Mouse (Mus musculus): ENCODE data around the gene Col15a1. TPM values are rescaled to one million over a fixed set of nuclear protein-coding genes. Genes with fewer than 3 reads are reported as not detected.

Gene Col15a1
- polyA plus RNA-seq, 1 experiment = 1.6 TPM

DNA sequence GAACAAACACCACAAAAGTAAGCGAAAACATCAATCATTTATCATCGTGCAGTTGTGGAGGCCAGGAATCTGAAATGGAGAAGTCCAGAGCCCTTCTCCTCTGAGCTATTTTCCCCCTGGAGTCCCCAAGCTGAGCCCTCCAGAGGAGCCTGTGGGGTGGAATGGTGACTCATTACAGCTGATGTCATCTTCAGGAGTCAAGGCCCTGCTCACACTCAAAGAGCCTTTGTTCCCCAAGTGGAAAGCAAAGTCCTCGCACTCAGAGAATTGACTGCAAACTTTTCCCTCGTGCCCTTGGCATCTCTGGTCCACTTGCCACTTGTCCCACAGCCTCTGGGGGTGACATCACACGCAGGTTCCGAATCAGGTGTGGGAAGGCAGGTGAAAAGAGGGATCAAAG, 23.4 kb downstream of the Col15a1 start:
- H3K27ac ChIP-seq (ENCODE audit: insufficient read depth, low read length) = no peak overlapping the region
- no peaks in the 10 kb centered on the region for H3K36me3 ChIP-seq (ENCODE audit: control insufficient read depth, insufficient read depth, low read length, poor library complexity, severe bottlenecking)
- no peak for TF ChIP-seq EP300 (IDR thresholded peaks at IDR 0.05; ENCODE audit: insufficient read depth, low read depth, low read length)
- no peak for TF ChIP-seq CTCF (IDR thresholded peaks at IDR 0.05; ENCODE audit: low read depth, low read length)
- TF ChIP-seq POLR2A (IDR thresholded peaks at IDR 0.05; ENCODE audit: insufficient read depth, low read length) = no peak

DNA sequence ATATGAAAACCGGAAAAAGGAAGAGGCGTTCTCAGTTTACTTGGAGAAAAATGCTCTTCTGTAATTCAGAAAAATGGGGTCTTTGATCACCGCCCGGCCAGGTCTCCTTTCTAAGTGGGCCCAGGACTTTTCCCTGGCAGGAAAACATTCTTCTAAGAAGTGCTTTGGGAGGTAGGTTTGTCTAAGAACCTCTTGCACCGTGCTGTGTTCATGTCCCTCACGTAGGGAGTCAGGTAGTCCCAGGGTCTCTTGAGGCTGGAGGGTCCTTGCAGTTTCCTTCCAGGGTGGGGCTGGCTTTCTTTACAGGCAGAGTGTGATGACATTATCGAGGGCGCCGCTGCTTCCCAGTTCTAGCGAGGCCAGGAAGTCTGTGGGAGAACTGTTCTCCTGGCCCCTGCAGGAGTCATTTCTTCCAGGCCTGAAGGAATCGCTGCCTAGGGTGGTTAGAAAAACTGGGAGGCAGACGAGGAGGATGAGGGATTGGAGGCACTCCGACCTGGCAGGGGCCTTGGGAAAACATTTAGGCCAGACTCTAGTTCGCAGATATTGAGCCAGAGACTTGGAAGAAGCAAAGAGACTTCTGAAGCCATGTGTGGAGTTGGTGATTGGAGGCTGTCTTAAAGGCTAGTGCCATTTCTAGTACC, 25.4 kb downstream of the Col15a1 start:
- Histone ChIP-seq H3K4me1 (ENCODE audit: control insufficient read depth, insufficient read depth, low read length) (no peaks in the 10 kb centered on the region), H3K9me3 (replicated peaks; ENCODE audit: control insufficient read depth, insufficient read depth, low read length, poor library complexity, severe bottlenecking) (no peaks in the 10 kb centered on the region), H3K36me3 (ENCODE audit: control insufficient read depth, insufficient read depth, low read length, poor library complexity, severe bottlenecking) (no peaks in the 10 kb centered on the region), H3K27ac (ENCODE audit: insufficient read depth, low read length) (no peak overlapping the region), H3K9ac (ENCODE audit: low read depth, poor library complexity, severe bottlenecking) (no peak overlapping the region), H3K27me3 (ENCODE audit: control insufficient read depth, insufficient read depth, low read length, poor library complexity, severe bottlenecking) (no peaks in the 10 kb centered on the region), H3K4me3 (ENCODE audit: low read depth, low read length) (no peak overlapping the region)
- no peak for TF ChIP-seq POLR2A (IDR thresholded peaks at IDR 0.05; ENCODE audit: insufficient read depth, low read length)
- no peak for TF ChIP-seq EP300 (IDR thresholded peaks at IDR 0.05; ENCODE audit: insufficient read depth, low read depth, low read length)
- no peak for TF ChIP-seq CTCF (IDR thresholded peaks at IDR 0.05; ENCODE audit: low read depth, low read length)

More for the DNA sequence above, 23.4 kb downstream of the Col15a1 start:
- no peaks in the 10 kb centered on the region for H3K9me3 ChIP-seq (replicated peaks; ENCODE audit: control insufficient read depth, insufficient read depth, low read length, poor library complexity, severe bottlenecking)
- no peaks in the 10 kb centered on the region for H3K4me1 ChIP-seq (ENCODE audit: control insufficient read depth, insufficient read depth, low read length)
- no peaks in the 10 kb centered on the region for H3K27me3 ChIP-seq (ENCODE audit: control insufficient read depth, insufficient read depth, low read length, poor library complexity, severe bottlenecking)
- H3K4me3 ChIP-seq (ENCODE audit: low read depth, low read length) = no peak overlapping the region
- H3K9ac ChIP-seq (ENCODE audit: low read depth, poor library complexity, severe bottlenecking) = no peak overlapping the region

DNA sequence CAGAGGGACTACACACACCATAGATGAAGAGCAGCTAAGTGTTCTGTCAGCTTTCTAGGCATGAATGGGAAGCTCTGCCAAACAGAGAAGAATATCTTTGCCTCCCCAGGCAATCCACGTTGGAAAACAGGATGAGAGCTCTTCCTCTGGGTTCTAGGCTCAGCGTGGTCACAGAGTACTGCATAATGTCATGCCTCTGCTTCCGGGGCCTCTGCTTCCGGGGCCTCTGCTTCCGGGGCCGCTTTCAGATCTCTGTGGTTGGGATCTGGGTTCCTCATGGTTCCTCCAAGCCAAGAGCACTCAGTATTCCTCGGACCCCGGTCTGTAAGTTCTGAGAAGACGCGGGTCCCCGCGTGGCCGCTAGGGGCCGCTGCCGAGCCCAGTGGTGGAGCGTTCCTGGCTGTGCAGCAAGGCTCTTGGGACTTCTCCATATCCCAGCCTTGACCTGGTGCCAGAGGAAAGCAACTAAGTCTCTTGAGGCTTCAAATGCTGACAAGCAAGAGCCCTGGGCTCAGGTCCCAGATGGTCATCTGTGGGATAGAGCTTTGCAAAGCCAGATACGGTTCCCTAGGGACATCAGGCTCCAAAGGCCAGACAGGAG, 26.8 kb downstream of the Col15a1 start:
- H3K36me3 ChIP-seq (ENCODE audit: control insufficient read depth, insufficient read depth, low read length, poor library complexity, severe bottlenecking) = no peaks in the 10 kb centered on the region
- no peaks in the 10 kb centered on the region for H3K9me3 ChIP-seq (replicated peaks; ENCODE audit: control insufficient read depth, insufficient read depth, low read length, poor library complexity, severe bottlenecking)
- H3K4me1 ChIP-seq (ENCODE audit: control insufficient read depth, insufficient read depth, low read length) = no peaks in the 10 kb centered on the region
- H3K27me3 ChIP-seq (ENCODE audit: control insufficient read depth, insufficient read depth, low read length, poor library complexity, severe bottlenecking) = no peaks in the 10 kb centered on the region
- H3K4me3 ChIP-seq (ENCODE audit: low read depth, low read length) = no peak overlapping the region
- TF ChIP-seq EP300 (IDR thresholded peaks at IDR 0.05; ENCODE audit: insufficient read depth, low read depth, low read length) (no peak), POLR2A (IDR thresholded peaks at IDR 0.05; ENCODE audit: insufficient read depth, low read length) (no peak), CTCF (IDR thresholded peaks at IDR 0.05; ENCODE audit: low read depth, low read length) (peak; percentile 81)
- no peak overlapping the region for H3K27ac ChIP-seq (ENCODE audit: insufficient read depth, low read length)
- H3K9ac ChIP-seq (ENCODE audit: low read depth, poor library complexity, severe bottlenecking) = no peak overlapping the region

DNA sequence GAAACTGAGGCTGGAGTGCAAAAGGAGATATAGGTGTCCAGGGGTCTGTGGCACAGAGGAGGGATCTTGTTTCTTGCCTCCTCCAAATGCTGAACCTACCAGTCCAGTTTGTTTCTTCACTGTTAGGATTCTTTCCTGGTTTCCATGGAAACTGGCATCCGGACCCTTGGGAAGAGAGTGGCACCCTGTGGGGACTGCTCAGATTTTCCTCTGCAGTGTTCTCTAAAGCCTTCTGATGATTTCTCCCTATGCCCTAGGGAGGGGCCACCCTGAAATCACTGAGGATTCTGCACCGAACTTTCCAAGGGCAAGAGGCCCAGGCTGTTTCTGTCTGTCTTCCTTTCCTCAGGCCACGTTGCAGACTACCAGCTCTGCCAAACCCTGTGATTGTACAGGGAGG, 27.4 kb downstream of the Col15a1 start:
- TF ChIP-seq POLR2A (IDR thresholded peaks at IDR 0.05; ENCODE audit: insufficient read depth, low read length) = no peak
- TF ChIP-seq CTCF (IDR thresholded peaks at IDR 0.05; ENCODE audit: low read depth, low read length) = no peak
- TF ChIP-seq EP300 (IDR thresholded peaks at IDR 0.05; ENCODE audit: insufficient read depth, low read depth, low read length) = no peak
- H3K9me3 ChIP-seq (replicated peaks; ENCODE audit: control insufficient read depth, insufficient read depth, low read length, poor library complexity, severe bottlenecking) = no peaks in the 10 kb centered on the region

DNA sequence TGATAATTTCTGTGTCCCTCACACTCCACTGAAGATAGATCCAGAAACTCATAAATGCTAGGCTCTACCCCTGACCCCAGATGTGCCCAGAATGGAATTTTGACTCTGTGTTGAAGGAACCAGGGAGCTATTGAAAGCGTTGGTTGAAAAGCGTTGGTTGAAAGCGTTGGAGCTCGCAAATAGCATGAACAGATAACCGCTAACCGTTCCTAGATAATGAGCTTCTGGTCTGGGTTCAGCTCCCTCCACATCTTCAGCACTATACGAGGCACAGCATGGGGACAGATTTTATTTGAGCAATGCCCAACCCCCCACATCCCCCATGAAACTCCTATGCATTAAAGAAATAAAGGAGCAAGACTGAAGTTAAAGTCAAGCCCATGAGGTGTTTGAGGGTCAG, 28.1 kb downstream of the Col15a1 start:
- no peaks in the 10 kb centered on the region for H3K4me1 ChIP-seq (ENCODE audit: control insufficient read depth, insufficient read depth, low read length)
- no peak overlapping the region for H3K4me3 ChIP-seq (ENCODE audit: low read depth, low read length)
- H3K27ac ChIP-seq (ENCODE audit: insufficient read depth, low read length) = no peak overlapping the region
- no peaks in the 10 kb centered on the region for H3K36me3 ChIP-seq (ENCODE audit: control insufficient read depth, insufficient read depth, low read length, poor library complexity, severe bottlenecking)
- H3K9me3 ChIP-seq (replicated peaks; ENCODE audit: control insufficient read depth, insufficient read depth, low read length, poor library complexity, severe bottlenecking) = no peaks in the 10 kb centered on the region
- TF ChIP-seq EP300 (IDR thresholded peaks at IDR 0.05; ENCODE audit: insufficient read depth, low read depth, low read length) (no peak), CTCF (IDR thresholded peaks at IDR 0.05; ENCODE audit: low read depth, low read length) (no peak), POLR2A (IDR thresholded peaks at IDR 0.05; ENCODE audit: insufficient read depth, low read length) (no peak)
- no peaks in the 10 kb centered on the region for H3K27me3 ChIP-seq (ENCODE audit: control insufficient read depth, insufficient read depth, low read length, poor library complexity, severe bottlenecking)
- no peak overlapping the region for H3K9ac ChIP-seq (ENCODE audit: low read depth, poor library complexity, severe bottlenecking)

More for the DNA sequence above, 27.4 kb downstream of the Col15a1 start:
- no peaks in the 10 kb centered on the region for H3K4me1 ChIP-seq (ENCODE audit: control insufficient read depth, insufficient read depth, low read length)
- no peaks in the 10 kb centered on the region for H3K27me3 ChIP-seq (ENCODE audit: control insufficient read depth, insufficient read depth, low read length, poor library complexity, severe bottlenecking)
- H3K9ac ChIP-seq (ENCODE audit: low read depth, poor library complexity, severe bottlenecking) = no peak overlapping the region
- no peak overlapping the region for H3K4me3 ChIP-seq (ENCODE audit: low read depth, low read length)
- H3K36me3 ChIP-seq (ENCODE audit: control insufficient read depth, insufficient read depth, low read length, poor library complexity, severe bottlenecking) = no peaks in the 10 kb centered on the region
- H3K27ac ChIP-seq (ENCODE audit: insufficient read depth, low read length) = no peak overlapping the region

DNA sequence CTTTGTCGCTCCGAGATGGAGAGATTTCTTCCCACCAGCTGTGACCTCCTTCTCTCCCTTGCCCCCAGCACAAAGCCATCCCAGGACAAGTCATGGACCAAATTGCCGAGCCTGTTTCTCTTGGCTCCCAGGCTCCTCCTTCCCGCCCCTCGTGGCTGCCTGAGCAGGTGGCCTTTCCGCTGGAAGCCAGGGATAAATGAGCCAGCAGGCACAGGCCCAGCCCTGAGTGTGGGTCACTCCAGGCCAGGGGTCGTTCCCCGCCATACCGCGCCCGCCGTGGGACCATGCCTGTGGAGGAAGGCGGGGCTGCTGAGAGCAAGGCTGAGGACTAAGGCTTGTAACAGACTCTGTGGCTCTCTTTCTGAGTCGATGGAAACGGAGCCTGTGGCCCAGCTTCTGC, 29.3 kb downstream of the Col15a1 start:
- Histone ChIP-seq H3K36me3 (ENCODE audit: control insufficient read depth, insufficient read depth, low read length, poor library complexity, severe bottlenecking) (no peaks in the 10 kb centered on the region), H3K27me3 (ENCODE audit: control insufficient read depth, insufficient read depth, low read length, poor library complexity, severe bottlenecking) (no peaks in the 10 kb centered on the region), H3K9me3 (replicated peaks; ENCODE audit: control insufficient read depth, insufficient read depth, low read length, poor library complexity, severe bottlenecking) (no peaks in the 10 kb centered on the region), H3K4me1 (ENCODE audit: control insufficient read depth, insufficient read depth, low read length) (no peaks in the 10 kb centered on the region), H3K4me3 (ENCODE audit: low read depth, low read length) (peak overlapping the region; percentile 11; the same call in 1 of the 2 replicates), H3K27ac (ENCODE audit: insufficient read depth, low read length) (no peak overlapping the region), H3K9ac (ENCODE audit: low read depth, poor library complexity, severe bottlenecking) (no peak overlapping the region)
- TF ChIP-seq EP300 (IDR thresholded peaks at IDR 0.05; ENCODE audit: insufficient read depth, low read depth, low read length) = no peak
- TF ChIP-seq POLR2A (IDR thresholded peaks at IDR 0.05; ENCODE audit: insufficient read depth, low read length) = no peak
- TF ChIP-seq CTCF (IDR thresholded peaks at IDR 0.05; ENCODE audit: low read depth, low read length) = no peak
